Mouse (Mus musculus) CH12.LX (cell line): ENCODE data around the gene Bcorl1.

Source experiments
- ETS1 ChIP-seq: conservative IDR thresholded peaks from 2 replicates; pipeline ENCODE4 v1.6.1; 2012; ENCODE audit warnings: low read depth, mild to moderate bottlenecking, inconsistent platforms, low read length, improper control_type of control experiment, moderate library complexity
- MAFK ChIP-seq: IDR thresholded peaks from 2 replicates; pipeline ENCODE4 v1.6.1; 2011; ENCODE audit warnings: low read length, improper control_type of control experiment; ENCODE audit not compliant: insufficient replicate concordance
- MYC ChIP-seq: IDR thresholded peaks from 2 replicates; pipeline ENCODE4 v1.6.1; 2011; ENCODE audit warnings: low read depth, mild to moderate bottlenecking, improper control_type of control experiment, low read length
- POLR2A ChIP-seq: IDR thresholded peaks from 2 replicates; pipeline ENCODE4 v1.6.1; 2011; ENCODE audit warnings: low read depth, mild to moderate bottlenecking, improper control_type of control experiment, low read length

DNA sequence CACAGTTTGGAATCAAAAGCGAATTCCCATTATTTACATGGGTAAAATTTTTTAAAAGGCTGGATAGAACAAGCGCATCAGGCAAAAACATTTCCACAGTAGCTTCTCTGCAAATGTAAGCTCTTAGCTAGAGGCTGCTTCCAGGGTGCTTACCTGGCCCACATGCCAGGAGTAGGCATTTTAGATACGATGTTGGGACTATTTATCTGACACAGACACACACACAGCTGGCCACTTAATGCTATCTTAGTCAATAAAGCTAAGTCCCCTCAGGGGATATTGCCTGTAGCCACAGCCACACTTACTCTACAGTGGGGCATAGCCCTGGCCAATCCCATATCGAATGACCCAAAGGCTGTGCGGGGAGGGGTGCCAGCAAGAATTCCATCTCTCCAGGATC lies 29.4 kb upstream of the Bcorl1 start:
- no peak for TF ChIP-seq POLR2A
- no peak for TF ChIP-seq MAFK
- no peak for TF ChIP-seq ETS1
- TF ChIP-seq MYC: no peak
